Mouse (Mus musculus) naive thymus-derived CD4-positive, alpha-beta T cell, adult 5 months (primary cell): ENCODE results near the gene Gm16253. TPM values are rescaled to one million over a fixed set of nuclear protein-coding genes. Genes with fewer than 3 reads are reported as not detected.

Source experiments
- polyA plus RNA-seq: library from polyadenylated mRNA; unstranded; fragments of 100-300 nt; shearing (Covaris generic); gene quantifications from one replicate; pipeline ENCODE4 v1.2.1, GENCODE M21; 2017

Gene Gm16253
- polyA plus RNA-seq = not detected

GRCm38 (mm10) chr3:96576690-96577541 lies at the start of gene Gm16253:
TSS of gene Gm16253 (plus strand) at chr3:96576984.

GRCm38 (mm10) chr3:96557694-96558093 lies 19.1 kb upstream of the Gm16253 start, which contains the start of gene Txnip:
TSS of gene Txnip (plus strand) at chr3:96557957.

DNA sequence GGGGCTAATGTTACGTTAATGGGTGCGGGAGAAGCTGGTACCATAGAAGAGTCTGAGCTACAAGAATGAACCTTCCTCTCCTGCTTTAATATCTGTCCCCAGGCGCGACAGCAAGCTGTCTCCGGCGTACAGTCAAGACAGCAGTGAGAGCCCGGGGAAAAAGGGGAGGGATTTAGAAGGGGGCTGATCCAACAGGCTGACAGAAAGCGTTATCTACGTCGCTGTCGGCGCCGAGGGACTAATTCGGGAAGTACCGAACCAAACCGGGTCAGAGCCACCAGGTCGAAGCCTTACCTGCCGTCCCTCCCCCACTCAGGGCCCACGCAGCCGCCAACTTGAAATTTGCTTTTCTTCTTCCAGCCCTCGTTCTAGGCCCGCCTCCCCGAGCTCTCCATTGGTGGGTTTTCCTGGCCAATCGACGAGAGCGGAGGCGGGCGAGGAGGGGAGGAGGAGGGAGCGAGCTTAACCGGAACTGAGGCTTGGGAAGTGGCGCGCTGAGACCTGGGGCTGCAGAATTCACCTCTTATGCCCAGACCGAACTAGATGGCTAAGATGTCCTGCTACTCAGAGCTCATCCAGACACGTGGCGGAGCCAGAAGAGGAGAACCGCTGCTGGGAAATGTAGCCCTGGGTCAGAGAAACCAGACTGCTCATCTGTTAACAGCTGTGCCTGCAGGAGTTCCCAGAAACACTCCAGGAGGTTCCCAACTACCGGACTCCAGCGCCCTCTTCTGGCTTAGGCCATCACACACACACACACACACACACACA lies 17.2 kb downstream of the Gm16253 start, which contains the start of gene Polr3gl:
Gene Polr3gl, minus strand, starts transcription at position 392 of the 771 bp plus-strand sequence.

GRCm38 (mm10) chr3:96596228-96596707 lies 19.5 kb downstream of the Gm16253 start, which contains the start of gene Ankrd34a:
TSS of gene Ankrd34a (plus strand) at chr3:96596636.

GRCm38 (mm10) chr3:96600639-96601250 lies 24.0 kb downstream of the Gm16253 start, which contains the start of gene Lix1l:
TSS of gene Lix1l (plus strand) at chr3:96601149.

GRCm38 (mm10) chr3:96629729-96630600 lies 53.2 kb downstream of the Gm16253 start, which contains the start of gene Rbm8a:
TSS of gene Rbm8a (plus strand) at chr3:96629933.

Other genes with a start within 250 kb of the Gm16253 start
- gene BC107364, start 124.7 kb upstream of the Gm16253 start, polyA plus RNA-seq = not detected
- not detected for gene Hfe2, start 51.8 kb upstream of the Gm16253 start, polyA plus RNA-seq
- gene Txnip, start 19.0 kb upstream of the Gm16253 start, polyA plus RNA-seq = 837 TPM
- 23.8 TPM for gene Polr3gl, start 17.2 kb downstream of the Gm16253 start, polyA plus RNA-seq
- gene Ankrd34a, start 19.7 kb downstream of the Gm16253 start, polyA plus RNA-seq = not detected
- gene Lix1l, start 24.2 kb downstream of the Gm16253 start, polyA plus RNA-seq = not detected
- 150 TPM for gene Rbm8a, start 52.9 kb downstream of the Gm16253 start, polyA plus RNA-seq
- gene Pex11b, start 58.4 kb downstream of the Gm16253 start, polyA plus RNA-seq = 31.2 TPM
- gene Gm42957, start 58.5 kb downstream of the Gm16253 start, polyA plus RNA-seq = 0.14 TPM
- gene Itga10, start 68.6 kb downstream of the Gm16253 start, polyA plus RNA-seq = 0.29 TPM
- gene Ankrd35, start 93.1 kb downstream of the Gm16253 start, polyA plus RNA-seq = not detected
- 8.3 TPM for gene Pias3, start 119.4 kb downstream of the Gm16253 start, polyA plus RNA-seq
- gene Nudt17, start 131.6 kb downstream of the Gm16253 start, polyA plus RNA-seq = 0.53 TPM
- 63.3 TPM for gene Polr3c, start 150.6 kb downstream of the Gm16253 start, polyA plus RNA-seq
- gene Rnf115, start 150.7 kb downstream of the Gm16253 start, polyA plus RNA-seq = 111 TPM